Mouse (Mus musculus): ENCODE measurements around the gene Zfp820. TPM values are rescaled to one million over a fixed set of nuclear protein-coding genes. Genes with fewer than 3 reads are reported as not detected.
"Not testable (repeated sequence)": the region's sequence is repeated elsewhere in the genome, so short reads cannot be mapped to it uniquely, and the experiment has no call there.

Gene Zfp820
- 1 to 10 TPM; 1.0 to 1.1 TPM for total RNA-seq (2021)
- long read RNA-seq, experiment 1, partial matches to known transcripts: 0 of 1 reads
- long read RNA-seq, experiment 1, other reads (novel, unspliced or antisense): 1 of 1 reads
- long read RNA-seq, experiment 2: 0 reads

DNA sequence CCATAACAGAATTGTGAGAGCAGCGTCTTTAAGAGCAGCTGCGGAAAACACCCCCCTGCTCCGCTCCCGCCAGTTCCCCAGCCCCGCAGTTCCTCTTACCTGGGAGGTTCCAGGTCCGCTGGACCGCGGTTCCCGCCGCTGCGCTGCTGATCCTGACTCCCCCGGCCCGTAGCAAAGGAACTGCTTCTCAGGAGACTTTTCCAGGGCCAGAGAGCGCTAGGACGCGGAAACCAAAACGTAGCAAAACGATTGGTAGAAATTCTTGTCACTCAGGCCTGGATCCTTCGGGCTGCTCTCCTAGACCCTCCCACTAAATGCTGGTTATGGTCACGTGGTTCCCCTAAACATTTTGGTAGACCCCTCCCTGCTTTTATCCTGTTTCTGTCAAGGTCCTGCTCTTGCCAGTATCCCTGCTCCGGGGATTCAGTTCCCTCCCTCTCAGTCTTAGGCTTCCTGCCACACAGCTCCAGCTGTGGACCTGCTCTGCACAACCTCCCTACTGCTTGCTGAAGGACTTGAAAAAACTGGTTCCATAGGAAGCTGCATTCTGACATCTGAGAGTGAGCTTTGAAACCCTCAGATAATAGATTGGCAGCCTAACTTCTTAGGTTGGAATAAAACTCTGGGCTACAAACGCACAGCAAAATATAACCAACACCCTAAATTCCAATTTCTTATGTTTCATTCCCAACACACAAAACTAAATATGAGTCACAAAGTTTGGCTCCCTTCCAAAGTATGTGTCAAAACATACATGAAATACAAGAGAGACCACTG, at the start of gene Zfp820:
TSS of gene Zfp820 (minus strand) at position 228 of the 777 bp plus-strand sequence.
- peak; percentile 7 to 17 for DNase-seq (ENCODE audit: low spot score in 2 of 2)

DNA sequence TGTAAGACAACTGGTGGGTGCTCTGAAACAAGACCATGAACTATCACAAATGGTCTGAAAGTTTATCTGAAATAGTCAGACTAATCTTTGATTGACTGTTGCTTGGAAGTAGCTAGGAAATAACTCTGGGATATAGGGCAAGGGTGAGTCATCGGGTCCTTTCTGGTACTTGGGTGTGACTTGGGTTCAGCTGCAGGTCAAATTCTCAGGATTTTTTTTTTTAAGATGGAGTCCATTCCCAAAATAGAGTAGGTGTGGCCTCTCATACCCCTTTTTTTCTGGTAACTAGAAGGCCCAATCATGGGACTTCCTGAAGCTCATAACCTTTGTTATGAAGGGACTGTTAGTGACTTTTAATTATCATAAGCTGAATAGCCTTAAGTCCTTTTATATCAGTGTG, 25.7 kb upstream of the Zfp820 start:
- no peak for DNase-seq (ENCODE audit: low spot score in 2 of 2)

DNA sequence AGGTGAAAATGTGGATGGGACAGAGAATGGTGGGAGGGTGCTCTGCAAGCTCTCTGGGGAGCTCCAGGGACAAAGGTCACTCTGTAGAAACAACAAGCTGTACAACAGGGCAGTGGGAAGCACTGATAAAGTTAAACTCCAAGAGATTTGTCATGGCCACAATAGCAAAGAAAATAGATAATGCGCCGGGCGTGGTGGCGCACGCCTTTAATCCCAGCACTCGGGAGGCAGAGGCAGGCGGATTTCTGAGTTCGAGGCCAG, 680 bp upstream of the Zfp820 start:
- DNase-seq (ENCODE audit: low spot score in 2 of 2): not testable (repeated sequence)

DNA sequence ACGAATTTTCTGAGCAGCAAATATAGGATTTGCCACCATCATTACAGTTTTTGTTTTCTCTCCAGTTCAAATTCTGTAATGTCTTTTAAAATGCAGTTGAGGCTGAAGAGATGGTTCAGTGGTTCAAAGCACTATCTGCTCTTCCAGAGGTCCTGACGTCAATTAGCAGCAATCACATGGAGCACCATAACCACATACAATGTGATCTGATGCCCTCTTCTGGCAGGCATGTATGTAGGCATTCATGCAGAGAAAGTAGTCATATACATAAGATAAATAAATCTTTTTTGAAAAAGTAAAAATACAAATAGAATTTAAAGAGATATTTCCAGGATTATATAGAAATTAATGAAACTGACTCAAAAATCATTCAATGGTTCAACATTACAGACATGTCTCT, 7.1 kb downstream of the Zfp820 start:
- no peak for DNase-seq (ENCODE audit: low spot score in 2 of 2)

DNA sequence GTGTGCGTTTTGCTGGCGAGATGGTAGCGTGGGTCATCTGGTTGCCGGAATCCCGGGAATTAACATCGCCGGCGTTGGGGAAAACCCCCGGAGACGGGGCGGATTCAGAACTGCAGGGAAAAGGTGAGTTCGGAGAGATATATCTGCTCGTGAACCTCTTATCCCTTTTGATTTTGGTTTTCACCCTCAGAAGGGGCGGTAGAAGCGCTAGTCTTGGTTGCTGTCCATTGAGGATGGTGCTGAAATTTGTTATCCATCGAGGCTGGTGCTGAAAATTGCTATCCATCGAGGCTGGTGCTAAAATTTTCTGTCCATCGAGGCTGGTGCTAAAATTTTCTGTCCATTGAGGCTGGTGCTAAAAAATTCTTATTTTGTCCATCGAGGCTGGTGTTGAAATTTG, 44.2 kb downstream of the Zfp820 start:
- not testable (repeated sequence) for DNase-seq (ENCODE audit: low spot score in 2 of 2)

DNA sequence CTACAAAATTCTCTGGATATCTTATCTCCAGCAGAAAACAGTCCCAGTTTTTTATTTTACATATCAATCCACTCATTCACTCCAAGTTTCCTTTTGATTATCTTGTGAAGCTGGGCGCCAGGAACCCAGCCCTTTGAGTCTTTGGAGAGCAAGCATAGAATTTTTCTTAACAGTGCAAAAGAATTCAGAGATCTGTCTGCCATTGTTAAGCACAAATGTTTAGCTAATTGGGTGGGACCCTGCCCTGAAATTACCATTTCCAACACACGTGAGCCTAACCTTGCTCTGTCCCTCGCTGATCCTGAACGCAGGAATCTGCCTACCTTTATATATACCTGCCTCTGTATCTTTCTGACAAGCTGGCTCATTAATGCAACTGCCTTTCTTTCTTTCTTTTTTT, 53.3 kb downstream of the Zfp820 start:
- no peak for DNase-seq (ENCODE audit: low spot score in 2 of 2)

DNA sequence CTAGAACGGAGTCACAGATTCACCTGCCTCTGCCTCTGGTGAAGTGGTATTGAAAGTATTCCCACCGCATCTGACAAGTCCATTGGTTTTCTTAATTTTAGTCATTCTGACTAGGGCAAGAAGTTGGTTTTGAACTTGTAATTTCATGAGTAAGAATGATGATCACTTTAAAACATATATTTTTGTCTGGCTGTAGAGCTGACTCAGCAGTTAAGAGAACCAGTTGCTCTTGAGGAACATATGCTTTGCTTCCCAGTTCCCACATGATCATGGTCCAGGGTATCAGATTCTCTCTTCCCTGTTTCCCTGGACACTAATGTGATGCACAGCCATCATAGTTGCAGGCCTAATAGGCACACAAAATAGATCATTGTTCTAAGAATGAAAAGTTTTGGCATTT, 75.2 kb downstream of the Zfp820 start:
- no peak for DNase-seq (ENCODE audit: low spot score in 2 of 2)

Other genes starting within 250 kb of the Zfp820 start
- gene Zfp983, start 195.1 kb downstream of the Zfp820 start, total RNA-seq (2021): 1 to 10 TPM; 7.4 to 9.8 TPM
- gene Gm10226, start 153.9 kb downstream of the Zfp820 start, total RNA-seq (2021): 1 to 10 TPM; 6.7 to 7.1 TPM
- 1 to 10 TPM; 8.8 to 8.9 TPM for gene Zfp760, start 138.0 kb downstream of the Zfp820 start, total RNA-seq (2021)
- 1 to 10 TPM; 4.4 to 5.4 TPM for gene Zfp229, start 115.0 kb downstream of the Zfp820 start, total RNA-seq (2021)
- 1 to 10 TPM; 4.0 to 4.9 TPM for gene Zfp995, start 64.2 kb upstream of the Zfp820 start, total RNA-seq (2021)
- 10 to 100 TPM; 18.3 to 19.5 TPM for gene Zfp942, start 116.7 kb upstream of the Zfp820 start, total RNA-seq (2021)
- 10 to 100 TPM; 20.9 to 21.7 TPM for gene Zfp943, start 116.8 kb upstream of the Zfp820 start, total RNA-seq (2021)